Mouse (Mus musculus) gonadal fat pad, adult 2 months (tissue): ENCODE data around the gene Nlrp10. TPM values are rescaled to one million over a fixed set of nuclear protein-coding genes. Genes with fewer than 3 reads are reported as not detected.

Experiments used
- DNase-seq: peaks from one replicate; pipeline ENCODE4 v3.0.0-alpha.2; 2012; ENCODE audit warnings: low read depth
- polyA plus RNA-seq: library from polyadenylated mRNA; depleted of rRNA; stranded (reverse); fragments of >200 nt; gene quantifications from 2 replicates; pipeline ENCODE4 v1.2.3, GENCODE M21; 2012; rRNA removed

Nlrp10 gene
- polyA plus RNA-seq = 0.31 and 0.34 TPM in 2 replicates

GRCm38 (mm10) chr7:108929726-108930393 lies at the start of gene Nlrp10:
Nlrp10 (minus strand) TSS chr7:108930178.
- no peak for DNase-seq

- DNase-seq = no peak
Measured at GRCm38 (mm10) chr7:108972273-108972672, 42.3 kb upstream of the Nlrp10 start.

- no peak for DNase-seq
Measured at GRCm38 (mm10) chr7:108968201-108968600, 38.2 kb upstream of the Nlrp10 start.

GRCm38 (mm10) chr7:108966742-108967362 lies 36.9 kb upstream of the Nlrp10 start:
- DNase-seq = peak; percentile 6

- no peak for DNase-seq
Measured at GRCm38 (mm10) chr7:108965968-108966367, 36.0 kb upstream of the Nlrp10 start.

GRCm38 (mm10) chr7:108957734-108958133 lies 27.8 kb upstream of the Nlrp10 start:
- DNase-seq = no peak

- no peak for DNase-seq
Measured at GRCm38 (mm10) chr7:108954185-108954584, 24.2 kb upstream of the Nlrp10 start.

GRCm38 (mm10) chr7:108952801-108953200 lies 22.8 kb upstream of the Nlrp10 start:
- DNase-seq = no peak

GRCm38 (mm10) chr7:108950762-108951331 lies 20.9 kb upstream of the Nlrp10 start:
- DNase-seq = no peak

GRCm38 (mm10) chr7:108950312-108950761 lies 20.4 kb upstream of the Nlrp10 start, which contains the start of gene Tub:
Tub (plus strand) TSS chr7:108950338.
- no peak for DNase-seq

GRCm38 (mm10) chr7:108949301-108949700 lies 19.3 kb upstream of the Nlrp10 start:
- no peak for DNase-seq

- no peak for DNase-seq
Measured at GRCm38 (mm10) chr7:108948611-108949010, 18.6 kb upstream of the Nlrp10 start.

GRCm38 (mm10) chr7:108944002-108944401 lies 14.0 kb upstream of the Nlrp10 start:
- DNase-seq = no peak

- DNase-seq = no peak
Measured at GRCm38 (mm10) chr7:108941466-108941865, 11.5 kb upstream of the Nlrp10 start.

GRCm38 (mm10) chr7:108936591-108936990 lies 6.6 kb upstream of the Nlrp10 start:
- no peak for DNase-seq

GRCm38 (mm10) chr7:108935411-108935810 lies 5.4 kb upstream of the Nlrp10 start:
- DNase-seq = no peak

GRCm38 (mm10) chr7:108934836-108935235 lies 4.9 kb upstream of the Nlrp10 start:
- DNase-seq = no peak

- DNase-seq = peak; percentile 96
Measured at GRCm38 (mm10) chr7:108933794-108934731, 4.1 kb upstream of the Nlrp10 start, which contains the start of gene Eif3f. Eif3f (plus strand) TSS chr7:108934417.

- DNase-seq = peak; percentile 45
Measured at GRCm38 (mm10) chr7:108928280-108929188, 1.4 kb downstream of the Nlrp10 start.

- no peak for DNase-seq
Measured at GRCm38 (mm10) chr7:108927043-108927442, 2.9 kb downstream of the Nlrp10 start.

- no peak for DNase-seq
Measured at GRCm38 (mm10) chr7:108903969-108904368, 26.0 kb downstream of the Nlrp10 start.
